Mouse (Mus musculus) megakaryocyte, embryonic 14.5 days (primary cell): ENCODE measurements around the gene Add3.

Experiments used
- FLI1 ChIP-seq: IDR thresholded peaks from 2 replicates; pipeline ENCODE4 v1.6.1; 2012; ENCODE audit warnings: low read length, inconsistent platforms, mixed read lengths
- GATA1 ChIP-seq: IDR thresholded peaks from 3 replicates; pipeline ENCODE4 v1.6.1; 2012; ENCODE audit warnings: mixed read lengths, low read length, inconsistent platforms, borderline replicate concordance

DNA sequence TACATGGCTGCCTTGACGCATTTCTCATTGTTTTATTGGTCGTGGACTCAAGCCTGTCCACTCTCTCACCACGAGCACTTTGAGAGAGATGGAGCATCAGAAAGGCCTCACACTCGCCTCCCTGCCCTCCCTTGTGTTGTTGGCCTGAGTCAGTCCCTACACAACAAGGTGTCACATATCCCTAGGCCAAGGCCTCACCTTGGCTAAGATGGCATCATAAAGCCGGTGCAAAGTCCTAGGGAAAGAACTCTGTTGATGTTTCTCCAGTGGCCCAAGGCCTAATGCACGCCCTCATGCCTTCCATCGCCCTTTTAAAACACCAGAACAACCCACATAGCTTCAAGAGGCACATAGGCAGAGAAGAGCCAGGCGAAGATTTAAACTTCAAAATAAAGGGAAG lies 140.0 kb downstream of the Add3 start:
- no peak for TF ChIP-seq GATA1
- TF ChIP-seq FLI1: no peak
